Mouse (Mus musculus) adrenal gland, adult (tissue): Measurements from ENCODE around the gene Ubc.
"Not testable (repeated sequence)": the region's sequence is repeated elsewhere in the genome, so short reads cannot be mapped to it uniquely, and the experiment has no call there.

ENCODE experiments used
- DNase-seq, 2 experiments: peaks; one replicate each; pipeline ENCODE4 v3.0.0; 2022 to 2023; ENCODE audit warnings: low spot score in 1 of 2; ENCODE audit not compliant: inconsistent age in 2 of 2

Gene Ubc

GRCm38 (mm10) chr5:125389579-125390441 lies at the start of gene Ubc:
TSS of gene Ubc (minus strand) at chr5:125390202.
- DNase-seq = peak; percentile 94 to 98

DNA sequence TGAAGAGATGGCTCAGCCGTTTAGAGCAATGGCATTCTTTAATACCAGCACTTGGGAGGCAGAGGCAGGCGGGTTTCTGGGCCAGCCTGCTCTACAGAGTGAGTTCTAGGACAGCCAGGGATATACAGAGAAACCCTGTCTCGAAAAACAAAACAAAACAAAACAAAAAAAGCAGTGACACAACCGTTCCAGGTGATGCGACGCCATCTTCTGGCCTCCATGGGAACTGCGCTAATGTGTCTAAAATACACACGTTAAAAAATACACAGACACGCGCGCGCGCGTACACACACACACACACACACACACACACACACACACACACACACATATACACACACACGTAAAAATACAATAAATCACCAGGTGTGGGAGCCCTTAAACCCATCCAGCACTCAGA lies 44.3 kb upstream of the Ubc start:
- DNase-seq = not testable (repeated sequence)

DNA sequence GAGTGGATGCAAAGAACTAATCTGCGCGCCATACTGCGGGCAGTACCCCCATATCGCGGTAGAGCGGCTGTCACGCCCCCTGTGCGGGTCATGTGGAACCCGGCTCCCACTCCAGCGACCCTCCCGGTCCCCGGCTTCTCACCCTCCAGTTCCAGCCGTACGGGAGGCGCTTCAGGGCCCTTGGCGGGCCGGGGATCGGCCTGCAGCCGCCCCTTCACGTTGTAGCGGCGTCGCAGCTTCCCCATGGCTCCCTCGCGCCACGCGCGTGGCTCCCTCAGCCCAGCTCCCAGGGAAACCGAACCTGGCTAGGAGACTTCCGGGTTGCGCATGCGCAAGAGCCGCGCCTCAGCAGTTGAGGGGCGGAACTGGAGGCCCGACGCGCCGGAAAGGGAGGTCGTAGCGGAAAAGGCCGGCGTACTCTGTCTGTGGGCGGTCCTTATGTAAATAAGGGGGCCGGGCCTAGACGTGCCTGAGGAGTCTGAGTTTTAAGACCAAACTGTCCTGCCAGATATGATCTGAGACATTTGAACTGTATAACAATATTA lies 43.9 kb upstream of the Ubc start, which contains the start of gene Dhx37:
Gene Dhx37 (minus strand): TSS at position 329 of the 545 bp plus-strand sequence.
- peak; percentile 96 to 97 for DNase-seq

GRCm38 (mm10) chr5:125432324-125432723 lies 42.3 kb upstream of the Ubc start:
- DNase-seq = not testable (repeated sequence)

DNA sequence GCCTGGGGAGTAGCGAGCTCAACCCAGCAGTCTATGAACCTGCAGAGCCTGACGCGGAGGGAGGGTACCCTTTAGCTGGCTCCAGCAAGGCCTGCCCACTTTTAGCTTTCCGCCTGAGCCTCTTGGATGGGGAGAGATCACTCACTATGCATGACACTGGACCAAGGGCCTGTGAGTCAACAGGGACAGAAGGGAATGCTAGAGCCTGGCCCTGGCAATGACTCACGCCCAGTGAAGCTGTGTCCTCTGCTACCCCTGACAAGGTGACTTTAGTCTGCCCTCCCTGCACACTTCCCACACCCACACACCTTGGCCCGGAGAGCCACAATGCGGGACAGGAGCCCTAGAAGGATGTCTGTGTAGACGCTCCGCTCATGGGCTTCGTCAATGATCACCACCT lies 36.3 kb upstream of the Ubc start:
- peak; percentile 64 to 82 for DNase-seq

DNA sequence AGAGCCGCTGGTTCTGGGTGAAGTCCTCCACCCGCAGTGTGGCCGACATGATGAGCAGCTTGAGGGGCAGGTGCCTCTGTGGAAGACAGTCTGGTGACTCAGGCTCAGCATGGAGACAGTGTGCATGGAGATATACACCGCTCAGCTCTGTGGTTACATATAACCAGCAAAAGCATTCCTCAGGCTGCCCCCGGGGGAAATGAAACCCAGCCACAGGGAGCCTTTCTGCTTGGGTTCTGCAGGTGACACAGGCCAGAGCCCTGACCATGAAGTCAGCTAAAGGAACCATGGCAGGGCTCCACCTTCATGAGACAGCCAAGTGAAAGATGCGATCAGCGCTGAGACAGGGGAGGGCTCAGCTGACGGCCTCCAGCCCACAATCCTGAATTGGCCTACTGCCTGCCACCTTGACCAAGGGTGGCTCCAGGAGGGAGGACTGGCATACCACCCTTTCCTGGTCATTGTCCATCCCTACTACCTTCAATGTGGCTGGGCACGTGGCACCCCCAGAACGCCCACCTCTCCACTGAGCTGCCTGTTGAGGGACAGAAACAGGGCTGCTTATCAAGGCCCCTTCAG lies 35.8 kb upstream of the Ubc start:
- DNase-seq = no peak

GRCm38 (mm10) chr5:125419124-125419523 lies 29.1 kb upstream of the Ubc start:
- DNase-seq = no peak

GRCm38 (mm10) chr5:125418636-125419035 lies 28.6 kb upstream of the Ubc start:
- no peak for DNase-seq

- no peak for DNase-seq
Measured at GRCm38 (mm10) chr5:125416183-125416582, 26.2 kb upstream of the Ubc start.

DNA sequence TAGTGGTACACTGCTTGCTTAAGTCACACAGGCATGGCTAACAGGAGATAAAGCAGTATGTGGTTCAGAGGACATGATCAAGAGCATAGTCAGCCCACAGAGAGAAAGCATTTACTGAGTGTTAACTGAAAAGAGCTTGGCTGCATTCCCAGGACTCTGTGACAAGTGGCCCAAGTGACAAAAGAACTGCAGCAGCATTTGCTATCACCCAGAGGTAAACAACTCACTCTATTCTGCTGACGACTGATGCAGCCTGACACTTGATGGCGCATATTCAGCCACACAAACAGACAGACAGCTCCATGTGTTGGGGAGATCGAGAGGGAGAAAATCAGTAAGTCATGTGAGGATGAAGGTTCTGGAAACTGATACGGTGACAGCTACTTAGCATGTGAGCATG lies 23.8 kb upstream of the Ubc start:
- DNase-seq = no peak

GRCm38 (mm10) chr5:125412536-125412935 lies 22.5 kb upstream of the Ubc start:
- not testable (repeated sequence) for DNase-seq

DNA sequence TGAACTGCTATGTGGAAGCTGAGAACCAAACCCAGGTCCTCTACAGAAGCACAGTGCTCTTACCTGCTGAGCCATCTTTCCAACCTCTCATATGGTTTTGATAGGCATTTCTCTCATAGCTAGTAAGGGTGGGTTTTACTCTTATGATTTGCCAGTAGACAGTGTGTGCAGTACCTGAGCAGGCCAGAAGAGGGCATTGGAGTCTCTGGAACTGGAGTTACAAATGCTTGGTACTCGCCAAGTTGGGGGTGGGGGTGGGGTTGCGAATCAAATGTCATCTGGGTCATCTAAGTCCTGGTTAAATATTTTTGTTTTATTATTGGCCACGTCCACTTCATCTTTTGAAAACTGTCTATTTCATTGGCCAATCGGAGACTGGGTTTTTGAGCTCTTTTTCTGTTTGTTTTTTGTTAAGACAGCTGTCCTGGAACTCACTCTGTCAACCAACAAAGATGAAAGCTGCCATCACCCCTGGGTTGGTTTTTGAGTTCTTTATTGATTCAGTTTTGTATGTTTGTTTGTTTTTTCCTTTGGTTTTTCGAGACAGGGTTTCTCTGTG lies 22.0 kb upstream of the Ubc start:
- DNase-seq = peak; percentile 71 to 89

DNA sequence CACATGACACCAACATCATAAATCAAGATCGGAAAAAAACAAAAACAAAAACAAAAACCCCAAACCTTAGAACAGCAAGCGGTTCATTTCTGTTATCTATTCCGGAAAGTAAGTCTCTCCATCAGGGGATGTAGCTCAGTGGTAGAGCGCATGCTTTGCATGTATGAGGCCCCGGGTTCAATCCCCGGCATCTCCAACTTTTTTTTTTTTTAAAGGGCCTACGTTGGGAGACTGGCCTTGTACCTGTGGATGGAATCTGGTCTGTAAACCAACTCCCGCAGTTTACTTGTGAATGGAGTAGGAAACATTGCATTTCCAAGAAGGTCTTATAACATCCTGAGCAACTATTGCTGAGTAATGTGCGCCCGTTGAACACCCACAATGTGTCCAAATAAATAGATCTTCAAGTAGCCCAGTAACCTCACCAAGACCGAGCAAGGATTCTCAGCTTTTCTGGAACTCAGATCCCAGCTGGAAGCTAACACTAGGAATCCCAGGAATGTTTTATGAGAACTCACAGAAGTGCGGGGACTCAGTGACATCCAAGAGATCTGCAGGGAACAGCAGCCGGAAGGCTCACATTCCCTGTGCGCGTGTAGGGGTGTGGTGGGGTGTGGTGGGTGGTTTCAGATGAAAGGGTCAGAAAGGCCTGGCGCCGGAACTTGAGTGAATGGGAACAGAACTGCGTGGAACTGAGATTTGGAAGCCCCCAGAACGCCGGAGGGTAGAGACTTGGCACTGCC lies 19.5 kb upstream of the Ubc start:
- peak; percentile 56 to 91 for DNase-seq

DNA sequence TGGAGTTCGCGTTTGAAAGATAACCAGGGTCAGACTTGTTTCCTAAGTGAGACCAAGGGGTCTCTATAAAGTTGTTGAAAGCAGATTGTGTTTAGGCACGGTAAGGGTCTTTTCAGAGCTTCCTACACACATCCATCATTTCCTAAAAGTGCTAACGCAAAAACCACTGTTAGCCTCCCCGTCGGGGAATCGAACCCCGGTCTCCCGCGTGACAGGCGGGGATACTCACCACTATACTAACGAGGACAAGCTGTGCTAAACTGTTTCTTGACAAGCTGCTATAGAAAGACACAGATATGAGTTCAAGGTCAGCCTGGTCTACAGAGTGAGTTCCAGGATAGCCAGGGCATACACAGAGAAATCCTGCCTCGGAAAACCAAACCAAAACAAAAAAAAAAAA lies 18.8 kb upstream of the Ubc start:
- DNase-seq = peak; percentile 86 to 97

GRCm38 (mm10) chr5:125407910-125408575 lies 18.0 kb upstream of the Ubc start:
- DNase-seq = peak in 1 of 2 experiments; percentile 56

DNA sequence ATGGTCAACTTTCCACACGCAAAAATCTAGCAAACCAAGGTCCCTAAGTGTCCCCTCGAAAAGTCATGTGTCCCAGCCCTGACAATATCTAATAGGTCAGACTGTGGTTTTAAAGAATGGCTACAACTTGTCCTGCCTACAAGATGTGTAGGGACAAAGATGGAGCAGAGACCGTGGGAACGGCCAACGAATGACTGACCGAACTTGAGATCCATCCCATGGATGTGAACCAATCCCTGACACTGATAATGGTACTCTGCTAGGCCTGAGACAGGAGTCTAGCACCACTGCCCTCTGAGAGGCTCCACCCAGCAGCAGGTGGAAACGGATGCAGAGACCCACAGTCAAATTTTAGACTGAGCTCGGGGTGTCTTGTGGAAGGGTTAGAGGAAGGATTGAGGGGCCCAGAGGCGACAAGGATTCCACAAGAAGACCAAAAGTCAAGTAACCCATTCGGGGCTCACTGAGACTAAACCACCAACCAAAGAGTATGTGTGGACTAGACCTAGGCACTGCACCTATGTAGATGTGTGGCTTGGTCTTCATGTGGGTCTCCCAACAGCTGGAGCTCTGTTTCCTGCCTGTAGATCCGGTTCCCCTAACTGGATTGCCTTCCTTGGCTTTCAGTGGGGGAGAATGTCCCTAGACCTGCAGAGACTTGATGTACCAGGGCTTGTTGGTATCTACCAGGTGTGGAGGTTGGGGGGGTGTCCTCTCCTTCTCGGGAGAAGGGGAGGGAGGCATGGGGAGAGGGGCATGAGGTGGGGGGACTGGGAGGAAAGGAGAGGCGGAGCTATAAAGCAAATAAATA lies 17.2 kb upstream of the Ubc start:
- peak in 1 of 2 experiments; percentile 51 for DNase-seq

GRCm38 (mm10) chr5:125406322-125407016 lies 16.5 kb upstream of the Ubc start:
- peak in 1 of 2 experiments; percentile 75 for DNase-seq

DNA sequence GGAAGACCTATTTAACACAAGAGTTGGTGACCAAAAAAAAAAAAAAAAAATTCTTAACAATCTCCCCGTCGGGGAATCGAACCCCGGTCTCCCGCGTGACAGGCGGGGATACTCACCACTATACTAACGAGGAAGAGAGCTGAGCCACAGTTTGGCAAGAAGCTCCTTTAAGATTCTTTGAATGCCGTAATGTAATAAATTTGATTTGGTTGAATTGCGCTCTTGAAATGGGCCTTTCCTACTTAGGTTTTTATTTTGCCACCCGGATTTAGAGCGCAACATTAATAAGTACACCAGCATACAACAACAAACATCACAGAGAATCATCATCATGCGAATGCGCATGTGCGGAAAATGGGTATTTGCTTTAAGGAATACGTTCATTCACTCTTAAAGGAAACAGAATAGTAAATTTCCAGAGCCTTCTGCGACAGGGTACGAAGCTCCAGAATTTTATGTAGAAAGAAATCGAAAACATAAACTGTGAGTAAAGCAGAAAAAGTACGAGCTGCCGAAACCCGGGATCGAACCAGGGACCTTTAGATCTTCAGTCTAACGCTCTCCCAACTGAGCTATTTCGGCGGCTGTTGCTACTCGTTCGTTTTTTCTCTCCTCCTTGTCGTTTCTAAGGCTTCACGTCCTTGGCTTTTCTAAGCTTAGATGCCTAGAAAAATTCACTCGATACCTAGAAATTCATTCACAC lies 15.7 kb upstream of the Ubc start:
- DNase-seq = peak; percentile 90 to 99
